Mouse (Mus musculus) heart, adult 2 months (tissue): ENCODE results near the gene Tat. TPM values are rescaled to one million over a fixed set of nuclear protein-coding genes. Genes with fewer than 3 reads are reported as not detected.

Experiments used
- DNase-seq, 2 experiments: peaks; one replicate each; pipeline ENCODE4 v3.0.0; 2021
- H3K27ac ChIP-seq: fragments of 200-600 bp; 2 replicates; pipeline ENCODE4 v1.8.1; 2022
- H3K27me3 ChIP-seq: fragments of 200-500 bp; 2 replicates; pipeline ENCODE4 v1.6.1; 2012; ENCODE audit warnings: mild to moderate bottlenecking, low read length, inconsistent platforms, mixed read lengths; ENCODE audit not compliant: control insufficient read depth, insufficient read depth
- H3K36me3 ChIP-seq: fragments of 200-500 bp; 2 replicates; pipeline ENCODE4 v1.6.1; 2012; ENCODE audit warnings: low read length, inconsistent platforms; ENCODE audit not compliant: control insufficient read depth, insufficient read depth
- H3K4me1 ChIP-seq: fragments of 200-500 bp; 2 replicates; pipeline ENCODE4 v1.6.1; 2011; ENCODE audit warnings: low read length; ENCODE audit not compliant: control insufficient read depth, insufficient read depth
- H3K4me3 ChIP-seq: fragments of 200-600 bp; 2 replicates; pipeline ENCODE4 v1.8.1; 2022
- H3K79me2 ChIP-seq: fragments of 200-500 bp; replicated peaks from 2 replicates; pipeline ENCODE4 v1.6.1; 2012; ENCODE audit warnings: mild to moderate bottlenecking, inconsistent platforms, low read length, moderate library complexity, mixed read lengths; ENCODE audit not compliant: control insufficient read depth, insufficient read depth
- H3K9ac ChIP-seq: fragments of 200-500 bp; 2 replicates; pipeline ENCODE4 v1.6.1; 2012; ENCODE audit warnings: low read depth, mild to moderate bottlenecking, control low read depth, inconsistent platforms, low read length, mixed read lengths
- CTCF ChIP-seq: fragments of 200-600 bp; IDR thresholded peaks from 2 replicates; pipeline ENCODE4 v1.8.1; 2022; ENCODE audit warnings: antibody characterized with exemption, mild to moderate bottlenecking, moderate library complexity
- EP300 ChIP-seq: fragments of 200-500 bp; IDR thresholded peaks from 2 replicates; pipeline ENCODE4 v1.6.1; 2011; ENCODE audit warnings: low read depth, low read length, control low read depth; ENCODE audit not compliant: insufficient read depth
- POLR2A ChIP-seq: fragments of 200-500 bp; IDR thresholded peaks from 2 replicates; pipeline ENCODE4 v1.6.1; 2011; ENCODE audit warnings: mild to moderate bottlenecking, low read depth, low read length, control low read depth; ENCODE audit not compliant: insufficient read depth
- WGBS: fragments of 180-500 bp; shearing (Covaris S2); methylation state at CpG from one replicate; pipeline ENCODE4 v1.1.7; 2018; 5-methylcytosine and 5-hydroxymethylcytosine counted together
- intact Hi-C: fragments of 180-260 bp; cut with DNase I; formaldehyde crosslinking; loops from one replicate; pipeline ENCODE4 v1.15.1; 2025
- polyA plus RNA-seq: library from polyadenylated mRNA; depleted of rRNA; stranded (reverse); fragments of >200 nt; gene quantifications from 2 replicates; pipeline ENCODE4 v1.2.3, GENCODE M21; 2012
- total RNA-seq, 2 experiments: library from RNA; stranded (reverse); gene quantifications; 2 replicates each; pipeline ENCODE4 v1.2.3; 2021

Tat gene
- total and polyA plus RNA-seq, 3 experiments = 0.89 to 1.3 (median 1.1) TPM

DNA sequence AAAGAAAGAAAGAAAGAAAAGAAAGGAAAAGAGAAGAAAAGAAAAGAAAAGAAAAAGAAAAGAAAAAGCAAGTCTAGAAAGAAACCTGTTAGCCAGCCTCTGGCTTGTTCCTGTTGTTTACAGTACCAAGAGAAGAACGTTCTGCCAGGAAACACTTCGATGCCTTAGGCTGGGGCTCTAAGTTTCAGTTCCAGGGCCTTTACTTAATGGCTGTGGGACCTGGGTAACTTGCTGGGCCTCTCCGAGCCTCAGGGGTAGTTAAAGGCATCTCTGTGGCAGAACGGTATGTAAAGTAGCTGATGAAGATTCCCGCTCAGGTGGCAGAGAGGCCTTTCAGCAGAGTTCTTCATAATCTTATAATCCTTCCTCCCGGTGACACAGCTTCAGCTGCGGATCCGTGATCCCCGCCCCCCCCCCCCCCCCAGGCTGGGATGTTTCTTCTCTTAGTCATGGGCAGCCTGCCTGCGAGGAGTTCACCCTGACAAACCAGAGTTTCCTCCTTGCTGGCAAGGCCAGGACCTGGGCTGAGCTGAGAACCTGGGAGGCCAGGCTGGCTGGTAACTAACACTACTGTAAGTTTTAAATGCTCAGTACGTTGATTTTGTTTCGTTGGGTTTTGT is 32.1 kb upstream of the Tat start:
- peaks cover 3% of the 10 kb centered on the region for H3K27me3 ChIP-seq
- no peak overlapping the region for H3K4me3 ChIP-seq

DNA sequence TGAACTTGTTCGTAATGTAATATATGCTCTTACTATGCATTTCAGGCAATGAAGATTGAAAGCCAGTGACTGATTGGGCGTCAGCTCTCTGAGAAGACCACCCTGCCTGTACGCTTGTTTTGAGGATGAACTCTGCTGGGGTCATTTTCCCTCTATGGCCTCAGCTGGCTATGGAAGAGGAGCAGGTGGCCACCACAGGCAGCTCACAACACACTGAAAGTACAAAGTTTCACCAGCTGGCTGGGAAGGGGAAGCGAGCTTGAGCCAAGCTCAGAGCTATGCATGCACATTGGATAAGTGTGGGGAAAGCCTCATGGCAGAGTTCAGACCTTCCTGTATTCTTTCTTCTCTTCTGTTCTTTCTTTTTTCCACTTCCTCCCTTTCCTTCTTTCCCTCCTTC is 31.1 kb upstream of the Tat start:
- no peak overlapping the region for H3K9ac ChIP-seq
- 86% methylated on average over 4 of the region's 4 CpGs for WGBS
- TF ChIP-seq EP300 (no peak), CTCF (no peak), POLR2A (no peak)
- no peak overlapping the region for H3K27ac ChIP-seq
- no peak for DNase-seq
- no peaks in the 10 kb centered on the region for H3K36me3 ChIP-seq
- H3K79me2 ChIP-seq = no peaks in the 10 kb centered on the region
- no peak overlapping the region for H3K4me3 ChIP-seq
- intact Hi-C loops = no loop called here
- H3K4me1 ChIP-seq = no peaks in the 10 kb centered on the region
- H3K27me3 ChIP-seq = peaks cover 3% of the 10 kb centered on the region

More for the DNA sequence above, 32.1 kb upstream of the Tat start:
- Histone ChIP-seq H3K36me3 (no peaks in the 10 kb centered on the region), H3K4me1 (no peaks in the 10 kb centered on the region), H3K27ac (no peak overlapping the region), H3K79me2 (no peaks in the 10 kb centered on the region), H3K9ac (no peak overlapping the region)
- TF ChIP-seq CTCF (no peak), POLR2A (no peak), EP300 (no peak)
- peak in 1 of 2 experiments; percentile 26 for DNase-seq
- intact Hi-C loops = no loop called here
- 33% methylated on average over 12 of the region's 12 CpGs for WGBS

DNA sequence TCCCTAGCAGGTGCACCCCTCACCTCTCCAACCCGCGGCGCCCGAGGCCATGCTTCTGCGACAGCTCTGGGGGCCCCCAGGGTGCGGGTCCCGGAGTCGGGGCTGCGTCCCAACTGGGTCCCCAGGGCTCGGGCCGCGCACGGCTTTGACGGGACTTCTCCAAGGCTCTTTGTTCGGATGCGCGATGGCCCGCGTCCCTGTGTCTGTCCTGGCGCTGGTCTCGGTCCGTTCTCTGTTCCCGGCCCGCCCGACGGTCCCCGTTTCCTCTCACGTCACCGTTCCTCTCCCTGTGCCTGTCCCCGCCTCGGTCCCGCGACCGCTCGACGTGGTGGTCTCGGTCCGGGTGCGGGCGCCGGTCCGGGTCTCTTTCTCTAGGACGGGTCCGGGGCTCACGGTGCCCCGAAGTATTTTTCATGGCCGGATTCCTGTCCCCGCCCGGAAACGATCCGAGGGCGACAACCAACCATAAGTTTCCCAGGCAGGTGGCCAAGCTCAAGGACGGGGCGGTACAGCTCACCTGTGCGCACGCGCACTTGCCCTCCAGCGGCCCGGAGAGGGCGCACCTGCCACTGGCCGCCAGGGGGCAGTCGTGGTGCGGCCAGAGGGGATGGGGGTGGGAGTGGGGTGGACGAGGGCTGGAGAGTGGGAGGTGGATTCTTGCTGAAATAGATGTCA is 28.4 kb upstream of the Tat start, which contains the start of gene Marveld3:
Gene Marveld3 (minus strand): TSS at position 511 of the 675 bp plus-strand sequence.
- Histone ChIP-seq H3K4me1 (no peaks in the 10 kb centered on the region), H3K4me3 (peak within 1 kb of the TSS; percentile 14; the same call in 1 of the 2 replicates), H3K27ac (no peak within 1 kb of the TSS), H3K27me3 (peaks cover 3% of the 10 kb centered on the region), H3K36me3 (no peaks in the 10 kb centered on the region), H3K9ac (no peak within 1 kb of the TSS), H3K79me2 (no peaks in the 10 kb centered on the region)
- TF ChIP-seq CTCF (peak; percentile 64), EP300 (no peak), POLR2A (no peak)
- intact Hi-C loops = no loop called here
- DNase-seq = peak; percentile 24 to 34
- 4% methylated on average over 64 of the region's 64 CpGs for WGBS

DNA sequence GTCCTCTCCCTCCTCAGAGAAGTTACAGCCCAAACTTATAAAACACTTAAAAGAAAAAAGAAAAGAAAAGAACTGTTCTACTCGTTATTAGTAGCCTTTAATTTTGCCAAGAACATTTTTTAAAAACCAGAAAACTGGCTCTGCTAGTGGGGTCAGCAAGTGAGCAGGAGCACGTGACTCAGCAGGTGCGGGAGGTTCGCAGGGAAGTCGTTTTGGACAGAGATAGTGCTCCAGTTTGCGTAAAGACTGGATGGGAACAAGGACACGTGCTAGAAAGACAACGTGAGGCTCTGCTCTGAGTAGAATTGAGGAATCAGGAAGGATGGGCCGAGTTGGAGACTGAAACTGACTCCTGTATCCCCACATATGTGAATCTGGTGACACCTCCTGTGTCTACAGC is 27.3 kb upstream of the Tat start:
- no peak overlapping the region for H3K27ac ChIP-seq
- intact Hi-C loops = no loop called here
- 65% methylated on average over 9 of the region's 9 CpGs for WGBS
- no peaks in the 10 kb centered on the region for H3K36me3 ChIP-seq
- H3K4me1 ChIP-seq = no peaks in the 10 kb centered on the region
- TF ChIP-seq POLR2A (no peak), CTCF (no peak), EP300 (no peak)
- H3K79me2 ChIP-seq = no peaks in the 10 kb centered on the region
- peaks cover 3% of the 10 kb centered on the region for H3K27me3 ChIP-seq
- no peak overlapping the region for H3K9ac ChIP-seq
- DNase-seq = no peak
- H3K4me3 ChIP-seq = no peak overlapping the region

DNA sequence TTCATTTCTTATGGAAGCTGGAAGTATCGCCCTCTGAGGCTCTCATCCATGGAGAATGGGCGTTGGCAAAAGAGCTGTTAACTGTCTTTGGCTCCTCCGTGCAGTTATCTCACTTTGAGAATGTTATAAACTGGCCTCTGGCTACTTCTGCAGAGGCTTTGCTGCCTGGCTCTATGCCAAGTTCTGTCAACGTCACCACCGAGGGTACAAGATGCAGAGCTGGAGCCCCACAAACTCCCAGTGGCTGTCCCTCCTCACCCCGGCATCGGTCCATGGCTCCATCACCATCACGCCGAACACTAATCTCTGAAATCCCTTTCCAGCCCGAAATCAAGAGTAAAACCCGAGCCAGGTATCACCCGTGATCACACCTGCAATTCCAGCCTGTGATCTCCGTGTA is 26.8 kb upstream of the Tat start:
- H3K4me3 ChIP-seq = no peak overlapping the region
- H3K79me2 ChIP-seq = no peaks in the 10 kb centered on the region
- no peak overlapping the region for H3K9ac ChIP-seq
- peaks cover 3% of the 10 kb centered on the region for H3K27me3 ChIP-seq
- H3K36me3 ChIP-seq = no peaks in the 10 kb centered on the region
- no peak for DNase-seq
- H3K4me1 ChIP-seq = no peaks in the 10 kb centered on the region
- intact Hi-C loops = no loop called here
- WGBS = 50% methylated on average over 13 of the region's 13 CpGs
- TF ChIP-seq CTCF (no peak), EP300 (no peak), POLR2A (no peak)
- H3K27ac ChIP-seq = no peak overlapping the region

DNA sequence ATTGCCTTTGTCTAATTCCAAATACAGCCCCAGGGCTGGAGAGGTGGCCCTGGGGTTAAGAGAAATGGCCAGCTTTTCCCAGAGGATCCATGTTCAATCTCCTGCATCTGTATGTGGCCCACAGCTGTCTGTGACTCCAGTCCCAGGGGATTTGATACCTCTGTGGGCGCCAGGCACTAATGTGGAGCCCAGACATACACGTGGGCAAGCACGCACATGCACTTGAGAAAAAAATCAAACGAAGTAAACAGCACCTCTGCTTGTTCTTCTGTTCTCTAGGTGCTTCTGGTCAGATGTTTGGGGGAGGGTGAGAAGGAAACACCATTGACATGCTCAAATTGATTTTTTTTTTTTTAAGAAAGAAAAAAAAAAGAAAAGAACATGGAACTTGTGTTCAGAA is 26.1 kb upstream of the Tat start:
- H3K36me3 ChIP-seq = no peaks in the 10 kb centered on the region
- no peak overlapping the region for H3K27ac ChIP-seq
- H3K79me2 ChIP-seq = no peaks in the 10 kb centered on the region
- TF ChIP-seq POLR2A (no peak), CTCF (no peak), EP300 (no peak)
- 74% methylated on average over 4 of the region's 4 CpGs for WGBS
- H3K27me3 ChIP-seq = peaks cover 3% of the 10 kb centered on the region
- no peak for DNase-seq
- no peaks in the 10 kb centered on the region for H3K4me1 ChIP-seq
- H3K4me3 ChIP-seq = no peak overlapping the region
- intact Hi-C loops = no loop called here
- H3K9ac ChIP-seq = no peak overlapping the region
